Mouse (Mus musculus): Measurements from ENCODE around the gene B2m.
A peak's percentile ranks its signal among the peaks of the same experiment; 100 is the strongest.
"Not testable (repeated sequence)": the region's sequence is repeated elsewhere in the genome, so short reads cannot be mapped to it uniquely, and the experiment has no call there.

B2m gene

GRCm38 (mm10) chr2:122147508-122148241 is at the start of gene B2m:
B2m (plus strand) TSS chr2:122147686.
- DNase-seq (ENCODE audit: low spot score), result peak; percentile 97

- DNase-seq (ENCODE audit: low spot score), result not testable (repeated sequence)
Observed at GRCm38 (mm10) chr2:122097686-122098085, 49.8 kb upstream of the B2m start.

DNA sequence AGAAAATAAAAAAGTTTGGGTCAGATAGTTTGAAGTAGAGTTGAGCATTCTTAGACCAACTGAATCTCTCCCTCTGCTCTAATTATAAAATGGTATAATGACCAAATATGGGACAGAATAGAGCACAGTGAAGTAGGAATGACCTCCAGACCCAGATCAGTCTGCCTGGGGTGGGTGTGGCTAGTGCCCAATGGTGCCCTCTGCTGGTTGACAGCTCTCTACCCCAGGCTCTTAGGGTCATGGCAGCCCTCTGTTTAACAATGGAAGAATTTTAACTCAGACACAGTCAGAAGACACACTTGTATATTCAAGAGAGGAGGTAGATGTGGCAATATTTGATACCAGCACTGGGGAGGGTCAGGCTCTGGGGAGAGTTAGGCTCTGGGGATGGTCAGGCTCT is 45.4 kb upstream of the B2m start:
- DNase-seq (ENCODE audit: low spot score), result no peak

GRCm38 (mm10) chr2:122108101-122108500 is 39.4 kb upstream of the B2m start:
- DNase-seq (ENCODE audit: low spot score), result no peak

- DNase-seq (ENCODE audit: low spot score), result no peak
Observed at GRCm38 (mm10) chr2:122109714-122110113, 37.8 kb upstream of the B2m start.

DNA sequence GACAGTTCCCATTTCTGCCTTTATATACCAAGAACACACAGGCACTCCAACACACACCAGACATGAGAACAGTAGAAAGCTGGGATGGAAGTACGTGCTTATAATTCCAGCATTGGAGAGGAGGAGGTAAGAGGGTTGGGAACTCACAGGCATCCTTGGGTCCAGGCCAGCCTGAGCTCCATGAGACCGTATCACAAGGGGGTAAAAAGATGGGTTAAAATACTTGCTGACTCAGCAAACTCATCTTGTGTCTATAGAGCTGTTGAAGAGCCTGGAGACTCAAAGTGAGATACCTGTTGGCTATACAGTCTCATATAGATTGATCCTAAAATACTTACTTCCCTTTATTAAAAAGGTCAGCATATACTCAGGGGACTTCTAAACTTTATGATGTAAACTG is 30.6 kb upstream of the B2m start:
- no peak for DNase-seq (ENCODE audit: low spot score)

DNA sequence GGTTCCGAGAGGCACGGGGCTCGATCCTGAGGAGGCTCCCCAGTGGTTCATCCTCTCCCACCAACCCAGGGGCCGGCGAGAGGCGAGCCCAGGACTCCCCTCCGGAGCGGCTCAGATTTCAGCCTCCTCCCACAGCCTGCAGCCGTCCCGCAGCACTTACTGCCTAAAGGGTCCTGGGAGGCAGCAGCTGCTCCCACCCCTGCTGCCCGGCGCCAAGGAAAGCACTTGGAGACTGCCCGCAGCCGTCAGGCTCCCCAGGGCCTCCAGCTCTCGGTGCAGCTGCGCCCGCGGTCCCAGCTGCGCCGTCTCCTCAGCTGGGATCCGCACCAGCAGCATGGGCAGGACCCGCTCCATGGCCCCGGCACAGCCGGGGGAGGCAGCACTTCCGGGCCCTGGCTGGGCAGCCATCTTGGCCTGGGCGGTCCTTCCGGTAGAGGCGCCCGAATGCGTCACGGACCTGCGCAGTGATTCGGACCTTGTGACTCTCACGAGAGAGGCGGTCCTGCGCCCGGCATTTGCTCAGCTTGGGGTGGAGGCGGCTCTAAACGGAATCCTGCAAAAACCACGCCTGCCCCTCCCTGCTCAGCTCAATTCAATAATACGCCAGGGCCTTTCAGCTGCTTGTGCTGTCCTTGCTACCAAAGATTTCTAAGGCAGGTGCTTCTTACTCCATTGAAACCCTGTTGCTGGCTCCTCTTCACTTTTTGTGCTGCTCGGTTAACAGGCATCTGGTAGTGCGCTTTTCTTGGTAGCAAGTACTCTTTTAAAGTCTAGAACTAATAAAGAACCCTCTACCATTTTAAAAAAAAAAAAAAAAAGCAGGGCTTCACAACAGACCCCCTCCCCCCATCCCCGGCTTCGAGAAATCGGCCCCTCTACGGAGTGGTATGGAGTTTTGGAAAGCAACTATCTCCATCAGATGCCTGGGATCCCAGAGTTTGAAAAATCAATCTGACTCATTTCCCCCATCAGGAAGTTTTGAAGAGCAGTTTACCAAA is 29.2 kb upstream of the B2m start, which contains the start of gene Spg11:
Spg11 (minus strand) TSS at position 426 of the 998 bp plus-strand sequence.
- DNase-seq (ENCODE audit: low spot score), result peak; percentile 99

DNA sequence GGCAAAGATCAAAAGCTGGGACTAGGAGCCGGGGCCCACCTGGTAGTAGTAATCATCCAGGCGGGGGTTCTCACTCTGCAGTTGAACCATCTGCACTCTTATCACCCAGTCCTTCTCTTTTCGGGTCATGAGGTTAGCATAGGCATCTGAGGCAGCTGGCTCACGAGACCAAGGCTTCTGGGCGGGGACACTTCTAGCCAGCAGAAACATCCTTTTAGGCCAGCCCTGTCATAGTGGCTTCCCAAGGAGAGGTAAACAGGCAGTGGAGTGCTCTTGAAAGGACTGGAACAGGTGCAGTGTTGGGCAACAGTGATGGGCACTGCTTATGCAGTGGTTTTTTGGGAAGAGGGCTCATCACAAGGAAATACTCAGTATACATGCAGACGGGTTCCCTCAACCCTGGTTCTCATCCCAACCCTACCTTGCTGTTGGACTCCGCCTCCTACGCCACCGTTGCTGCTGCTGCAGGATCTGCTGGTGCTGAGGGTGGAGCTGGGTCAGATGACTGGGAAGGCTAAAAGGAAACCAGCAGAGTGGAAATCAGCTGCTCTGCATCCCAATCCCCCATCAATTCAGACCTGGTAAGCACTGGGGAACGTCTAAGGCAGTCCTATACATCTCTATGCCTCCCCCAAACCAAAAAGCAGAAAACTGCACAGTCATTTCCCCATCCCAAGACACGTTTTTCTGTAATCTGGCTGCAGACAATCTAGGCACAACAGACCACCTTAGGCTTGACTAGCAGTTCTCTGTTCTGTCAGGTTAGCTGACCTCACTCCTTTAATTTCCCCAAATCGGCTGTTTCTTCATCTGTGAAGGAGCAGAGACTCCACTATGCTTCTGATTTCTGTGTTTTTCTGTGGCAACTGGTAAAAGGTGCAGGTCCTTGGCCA is 21.6 kb upstream of the B2m start:
- peak; percentile 7 for DNase-seq (ENCODE audit: low spot score)

GRCm38 (mm10) chr2:122126765-122127347 is 20.6 kb upstream of the B2m start:
- DNase-seq (ENCODE audit: low spot score), result no peak

DNA sequence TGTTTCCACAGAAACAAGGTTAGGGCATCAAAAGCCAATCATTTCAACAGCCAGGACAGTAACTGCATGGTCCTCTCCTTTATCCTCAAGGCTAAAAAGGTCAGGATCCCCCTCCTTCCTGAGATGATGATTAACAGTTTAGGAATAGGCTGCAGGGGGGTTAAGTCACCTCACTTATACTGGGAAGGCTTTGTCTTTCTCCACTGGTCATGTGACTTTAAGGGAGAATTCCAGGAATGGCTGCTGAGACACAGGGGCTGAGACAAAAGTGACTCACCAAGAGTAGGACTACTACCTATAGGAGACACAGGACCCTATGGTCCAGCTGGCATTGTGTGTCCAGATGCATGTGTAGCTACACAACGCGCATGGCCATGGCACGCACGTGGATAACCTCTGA is 19.9 kb upstream of the B2m start:
- DNase-seq (ENCODE audit: low spot score), result no peak

DNA sequence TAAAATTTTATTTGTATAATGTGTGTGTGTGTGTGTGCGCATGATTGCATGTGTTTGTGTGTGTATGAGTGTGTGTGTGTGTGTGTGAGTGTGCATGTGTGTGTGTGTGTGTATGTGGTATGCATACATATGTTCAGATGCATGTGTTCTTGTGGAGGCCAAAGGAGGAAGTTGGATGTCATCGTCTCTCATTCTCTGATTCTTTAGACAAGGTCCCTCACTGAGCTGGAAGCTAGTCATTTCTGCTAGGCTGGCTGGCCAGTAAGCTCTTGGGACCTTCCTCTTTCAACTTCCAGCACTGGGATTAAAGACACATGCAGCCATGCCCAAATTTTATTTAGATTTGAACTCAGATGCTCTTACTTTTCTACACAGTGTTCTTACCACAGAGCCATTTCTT is 15.4 kb upstream of the B2m start:
- no peak for DNase-seq (ENCODE audit: low spot score)

DNA sequence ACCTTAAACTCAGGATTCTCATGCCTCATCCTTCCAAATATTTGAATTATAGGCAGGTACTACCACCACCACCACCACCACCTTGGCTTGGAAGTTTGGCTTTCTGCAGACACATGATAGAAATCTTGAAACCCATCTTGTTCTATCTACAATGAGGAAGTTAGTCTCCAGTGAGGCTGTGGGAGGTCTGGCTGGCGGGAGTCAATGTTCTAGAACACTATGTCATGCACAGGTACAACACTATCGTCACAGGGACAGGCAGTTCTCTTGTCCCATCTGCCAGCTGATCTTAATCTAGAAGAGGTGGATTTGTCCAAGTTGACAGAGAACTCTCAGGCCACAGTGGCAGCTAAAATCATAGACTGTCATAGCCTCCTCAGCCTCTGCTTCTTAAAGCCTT is 14.9 kb upstream of the B2m start:
- no peak for DNase-seq (ENCODE audit: low spot score)

DNA sequence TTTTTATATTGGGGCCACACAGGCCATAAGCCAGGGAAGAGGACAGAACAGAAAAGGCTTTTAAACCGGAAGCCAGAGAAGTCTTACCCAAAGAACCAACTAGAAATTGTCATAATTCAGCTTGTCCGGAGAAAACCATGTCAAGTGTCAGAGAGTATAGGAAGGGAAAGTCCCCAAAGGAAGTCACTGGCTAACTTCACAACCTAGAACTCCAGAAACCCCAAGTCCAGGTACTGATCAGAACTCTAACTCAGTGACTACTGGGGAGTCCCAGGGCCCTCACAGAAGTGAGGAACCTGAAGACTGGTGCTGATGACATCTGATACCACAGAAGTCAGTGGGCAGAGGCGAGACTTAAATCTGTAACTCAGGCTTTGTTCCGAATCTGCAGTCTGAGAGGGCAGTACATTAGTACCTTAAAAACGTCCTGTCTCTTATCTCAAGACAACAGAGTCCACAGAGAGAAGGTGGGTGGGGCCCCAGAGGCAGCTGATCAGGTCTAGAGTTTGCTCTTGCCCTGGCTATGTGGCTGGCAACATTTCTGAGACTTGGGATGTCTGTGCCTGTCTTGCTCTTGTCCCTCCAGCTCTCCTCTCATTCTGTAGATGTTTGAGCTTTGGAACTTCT is 9.5 kb upstream of the B2m start:
- DNase-seq (ENCODE audit: low spot score), result no peak

- DNase-seq (ENCODE audit: low spot score), result no peak
Observed at GRCm38 (mm10) chr2:122140815-122141214, 6.7 kb upstream of the B2m start.

DNA sequence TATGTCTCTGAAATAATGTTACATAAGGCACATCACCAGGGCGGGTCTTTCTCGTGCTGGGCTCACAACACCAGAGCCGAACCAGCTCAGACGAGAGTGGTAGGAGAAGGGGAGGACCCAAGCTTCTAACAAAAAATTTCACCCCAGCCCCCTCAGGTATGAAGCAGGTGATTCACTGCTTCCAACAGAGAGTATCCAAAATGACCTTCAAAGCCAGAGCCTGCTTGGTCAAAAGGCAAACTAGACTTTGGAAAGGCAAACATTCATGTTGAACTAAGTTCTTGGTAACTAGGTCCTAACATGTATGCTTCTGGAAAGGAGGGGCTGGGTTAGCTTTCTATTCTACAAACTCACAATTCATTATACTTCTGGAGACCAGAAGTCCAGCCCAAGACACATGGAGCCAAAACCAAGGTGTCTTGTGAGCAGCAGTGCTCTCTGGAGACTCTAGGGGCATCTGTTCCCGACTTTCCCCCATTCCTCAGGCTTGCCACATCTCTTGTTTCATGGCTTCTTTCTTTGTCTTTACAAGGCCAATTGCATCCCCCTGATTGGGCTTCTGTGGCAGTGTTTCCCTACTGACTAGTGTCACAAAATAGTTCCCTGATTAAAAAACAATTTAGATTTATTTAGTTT is 6.0 kb upstream of the B2m start:
- no peak for DNase-seq (ENCODE audit: low spot score)

DNA sequence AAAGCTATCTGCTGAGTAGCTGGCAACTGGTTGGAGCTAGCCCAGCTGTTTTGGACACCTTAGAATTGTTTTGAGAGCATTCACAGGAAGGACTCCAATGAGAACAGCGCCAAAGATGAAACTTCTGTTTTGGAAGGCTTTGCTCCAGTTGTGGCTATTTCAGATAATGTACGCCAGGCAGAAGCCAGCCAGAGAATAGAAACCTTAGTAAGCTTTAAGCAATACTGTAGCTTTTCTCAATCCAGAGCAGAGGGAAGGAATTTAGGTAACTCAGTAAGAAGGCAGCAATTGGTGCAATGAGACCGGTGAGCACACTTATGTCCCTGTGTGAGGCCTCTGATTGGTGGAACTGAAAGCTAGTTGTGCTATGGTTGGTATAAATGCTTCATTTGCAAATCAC is 4.4 kb upstream of the B2m start:
- DNase-seq (ENCODE audit: low spot score), result no peak

- DNase-seq (ENCODE audit: low spot score), result no peak
Observed at GRCm38 (mm10) chr2:122145756-122146155, 1.7 kb upstream of the B2m start.

DNA sequence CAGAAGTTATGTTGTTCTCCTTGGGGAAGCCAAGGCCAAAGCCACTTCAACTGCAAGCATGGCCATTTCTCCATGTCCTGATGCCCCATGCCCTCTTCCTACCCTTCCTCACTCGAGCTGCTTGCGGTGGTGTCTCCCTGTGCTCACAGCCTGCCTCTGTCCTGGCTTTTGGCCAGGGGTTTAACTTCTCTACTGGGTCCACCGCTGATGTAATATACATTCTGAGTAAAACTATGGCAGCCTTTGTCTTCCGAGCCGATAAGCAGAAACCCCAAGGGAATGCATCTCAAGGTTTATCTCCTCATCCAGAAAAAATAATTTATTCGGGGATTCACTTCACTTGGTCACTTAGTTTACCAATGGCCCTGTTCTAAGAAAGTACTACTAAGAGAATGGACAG is 799 bp upstream of the B2m start:
- no peak for DNase-seq (ENCODE audit: low spot score)

DNA sequence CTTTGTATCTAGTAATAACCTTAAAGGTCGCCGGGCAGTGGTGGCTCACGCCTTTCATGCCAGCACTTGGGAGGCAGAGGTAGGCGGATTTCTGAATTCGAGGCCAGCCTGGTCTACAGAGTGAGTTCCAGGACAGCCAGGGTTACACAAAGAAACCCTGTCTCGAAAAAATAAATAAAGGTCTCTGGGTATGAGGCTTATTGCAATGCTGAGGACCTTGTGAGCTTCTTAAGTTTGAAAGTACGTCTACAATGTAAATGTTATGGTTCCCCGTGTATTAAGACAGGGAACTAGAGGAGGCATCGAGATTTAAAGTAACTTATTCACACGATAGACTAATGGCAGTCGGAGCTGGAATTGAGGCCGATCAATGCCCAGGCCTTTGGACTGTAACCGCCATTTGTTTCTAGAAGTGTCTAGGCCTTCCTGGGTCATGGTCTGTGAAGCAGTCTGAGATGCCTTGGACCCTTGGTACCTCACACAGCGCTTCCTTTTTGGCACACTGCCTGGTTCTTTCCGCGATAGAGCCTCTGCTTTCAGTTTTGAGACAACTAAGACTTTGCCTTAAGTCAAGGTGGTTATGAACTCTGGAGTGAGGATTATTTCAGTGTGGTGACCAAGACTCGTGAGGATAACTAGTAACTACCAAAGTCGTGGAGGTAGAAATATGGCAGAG is 894 bp downstream of the B2m start:
- peak; percentile 22 for DNase-seq (ENCODE audit: low spot score)

- DNase-seq (ENCODE audit: low spot score), result no peak
Observed at GRCm38 (mm10) chr2:122149316-122149715, 1.8 kb downstream of the B2m start.

Data from embryo, embryonic 10 days (tissue).